Mouse (Mus musculus) CH12.LX (cell line): ENCODE results near the gene Hacd4. TPM values are rescaled to one million over a fixed set of nuclear protein-coding genes. Genes with fewer than 3 reads are reported as not detected.

ENCODE experiments used
- DNase-seq: peaks from one replicate; pipeline ENCODE4 v3.0.0-alpha.2; 2013; ENCODE audit errors: extremely low read depth
- H3K27ac ChIP-seq: 2 replicates; pipeline ENCODE4 v1.5.1; 2012; ENCODE audit warnings: low read depth, mild to moderate bottlenecking, control low read depth, moderate library complexity; ENCODE audit not compliant: insufficient read depth
- H3K27me3 ChIP-seq: replicated peaks from 2 replicates; pipeline ENCODE3; 2012; ENCODE audit warnings: inconsistent platforms
- H3K36me3 ChIP-seq, 2 experiments: replicated peaks in 1 of 2; 2 replicates each; pipeline versions ENCODE3 to v1.6.1; 2012; ENCODE audit warnings: inconsistent platforms in 1 of 2, low read length in 1 of 2, mild to moderate bottlenecking in 1 of 2, mixed read lengths in 1 of 2, moderate library complexity in 1 of 2; ENCODE audit not compliant: control insufficient read depth in 1 of 2, insufficient read depth in 1 of 2
- H3K4me1 ChIP-seq, 2 experiments: 2 replicates each; pipeline ENCODE4 v1.6.1; 2012; ENCODE audit warnings: inconsistent platforms in 1 of 2, moderate library complexity in 1 of 2; ENCODE audit not compliant: insufficient read depth in 2 of 2, control insufficient read depth in 1 of 2
- H3K4me2 ChIP-seq: 2 replicates; pipeline ENCODE4 v1.6.1; 2012; ENCODE audit warnings: low read depth, mild to moderate bottlenecking, control low read depth; ENCODE audit not compliant: poor library complexity, insufficient read depth, severe bottlenecking
- H3K4me3 ChIP-seq, 3 experiments: fragments of 150-350 bp in 1 of 3; sonication (generic) in 1 of 3; replicated peaks in 1 of 3; 2 replicates each; pipeline versions ENCODE3 to v1.5.1; 2011 to 2012; ENCODE audit warnings: low read depth in 2 of 3, low read length in 2 of 3, mild to moderate bottlenecking in 2 of 3, moderate library complexity in 2 of 3, control low read depth in 1 of 3, improper control_type of control experiment in 1 of 3, inconsistent platforms in 1 of 3, mixed read lengths in 1 of 3; ENCODE audit not compliant: poor library complexity in 1 of 3
- H3K79me2 ChIP-seq: replicated peaks from 2 replicates; pipeline ENCODE4 v1.6.1; 2012; ENCODE audit warnings: mild to moderate bottlenecking, moderate library complexity; ENCODE audit not compliant: control insufficient read depth, poor library complexity, insufficient read depth, severe bottlenecking; ENCODE audit errors: extremely low read depth
- H3K9ac ChIP-seq: 2 replicates; pipeline ENCODE4 v1.6.1; 2012; ENCODE audit warnings: low read depth, mild to moderate bottlenecking, control low read depth, moderate library complexity; ENCODE audit not compliant: insufficient read depth
- H3K9me3 ChIP-seq: replicated peaks from 2 replicates; pipeline ENCODE3; 2012; ENCODE audit warnings: low read length, inconsistent platforms, mixed read lengths
- BHLHE40 ChIP-seq: IDR thresholded peaks from 2 replicates; pipeline ENCODE4 v1.6.1; 2011; ENCODE audit warnings: mild to moderate bottlenecking, low read depth, low read length, improper control_type of control experiment
- CHD1 ChIP-seq: IDR thresholded peaks from 2 replicates; pipeline ENCODE4 v1.6.1; 2012; ENCODE audit warnings: low read depth, low read length, improper control_type of control experiment, inconsistent platforms
- CHD2 ChIP-seq: IDR thresholded peaks from 2 replicates; pipeline ENCODE4 v1.6.1; 2011; ENCODE audit warnings: low read length, improper control_type of control experiment
- CTCF ChIP-seq, 2 experiments: IDR thresholded peaks in 1 of 2; conservative IDR thresholded peaks in 1 of 2; 2 replicates each; pipeline ENCODE4 v1.5.1; 2011 to 2012; ENCODE audit warnings: low read depth in 2 of 2, low read length in 2 of 2, improper control_type of control experiment in 1 of 2, inconsistent platforms in 1 of 2, mild to moderate bottlenecking in 1 of 2, moderate library complexity in 1 of 2
- EP300 ChIP-seq: IDR thresholded peaks from 2 replicates; pipeline ENCODE4 v1.6.1; 2011; ENCODE audit warnings: low read length, improper control_type of control experiment
- ETS1 ChIP-seq: conservative IDR thresholded peaks from 2 replicates; pipeline ENCODE4 v1.6.1; 2012; ENCODE audit warnings: low read depth, mild to moderate bottlenecking, inconsistent platforms, low read length, improper control_type of control experiment, moderate library complexity
- JUN ChIP-seq: IDR thresholded peaks from 2 replicates; pipeline ENCODE4 v1.6.1; 2011; ENCODE audit warnings: low read depth, mild to moderate bottlenecking, low read length, improper control_type of control experiment, moderate library complexity; ENCODE audit not compliant: insufficient read depth
- JUND ChIP-seq: conservative IDR thresholded peaks from 2 replicates; pipeline ENCODE4 v1.6.1; 2011; ENCODE audit warnings: low read depth, low read length, improper control_type of control experiment
- KAT2A ChIP-seq: IDR thresholded peaks from 2 replicates; pipeline ENCODE4 v1.6.1; 2012; ENCODE audit warnings: low read length, improper control_type of control experiment, inconsistent platforms; ENCODE audit not compliant: insufficient replicate concordance
- MAFK ChIP-seq: IDR thresholded peaks from 2 replicates; pipeline ENCODE4 v1.6.1; 2011; ENCODE audit warnings: low read length, improper control_type of control experiment; ENCODE audit not compliant: insufficient replicate concordance
- MAX ChIP-seq: IDR thresholded peaks from 2 replicates; pipeline ENCODE4 v1.6.1; 2011; ENCODE audit warnings: low read length, improper control_type of control experiment
- MAZ ChIP-seq: IDR thresholded peaks from 2 replicates; pipeline ENCODE4 v1.6.1; 2012; ENCODE audit warnings: low read depth, mild to moderate bottlenecking, inconsistent platforms, low read length, improper control_type of control experiment, moderate library complexity
- MEF2A ChIP-seq: IDR thresholded peaks from 2 replicates; pipeline ENCODE4 v1.6.1; 2014; ENCODE audit warnings: low read depth, mild to moderate bottlenecking, inconsistent platforms, low read length, improper control_type of control experiment, borderline replicate concordance
- MYC ChIP-seq: IDR thresholded peaks from 2 replicates; pipeline ENCODE4 v1.6.1; 2011; ENCODE audit warnings: low read depth, mild to moderate bottlenecking, improper control_type of control experiment, low read length
- PAX5 ChIP-seq: IDR thresholded peaks from 2 replicates; pipeline ENCODE4 v1.6.1; 2012; ENCODE audit warnings: low read length, inconsistent platforms, mixed read lengths
- RAD21 ChIP-seq: IDR thresholded peaks from 2 replicates; pipeline ENCODE4 v1.6.1; 2011; ENCODE audit warnings: low read depth, mild to moderate bottlenecking, low read length, improper control_type of control experiment, moderate library complexity
- SMC3 ChIP-seq: IDR thresholded peaks from 2 replicates; pipeline ENCODE4 v1.6.1; 2011; ENCODE audit warnings: low read depth, low read length, improper control_type of control experiment
- TCF12 ChIP-seq: IDR thresholded peaks from 2 replicates; pipeline ENCODE4 v1.6.1; 2014; ENCODE audit warnings: low read depth, mild to moderate bottlenecking, inconsistent platforms, low read length, improper control_type of control experiment
- UBTF ChIP-seq: IDR thresholded peaks from 2 replicates; pipeline ENCODE4 v1.6.1; 2012; ENCODE audit warnings: low read depth, mild to moderate bottlenecking, inconsistent platforms, low read length, improper control_type of control experiment, moderate library complexity
- ZC3H11A ChIP-seq: IDR thresholded peaks from 2 replicates; pipeline ENCODE4 v1.6.1; 2012; ENCODE audit warnings: low read depth, mild to moderate bottlenecking, inconsistent platforms, low read length, improper control_type of control experiment
- ZNF384 ChIP-seq: IDR thresholded peaks from 2 replicates; pipeline ENCODE4 v1.6.1; 2012; ENCODE audit warnings: low read depth, low read length, improper control_type of control experiment, inconsistent platforms
- dilution Hi-C: fragments of 300-500 bp; cut with MboI; formaldehyde crosslinking; loops from 2 replicates; pipeline ENCODE4 v1.14.3; 2020; ENCODE audit warnings: low sequenced_read_pairs; ENCODE audit not compliant: extremely low pct_unique_long_range_greater_than_20kb, extremely low pct_ligation_motif_present
- in situ Hi-C: fragments of 300-500 bp; cut with MboI; formaldehyde crosslinking; loops from 3 replicates; pipeline ENCODE4 v1.14.3; 2019; ENCODE audit warnings: low sequenced_read_pairs, low pct_ligation_motif_present, low pct_unique_long_range_greater_than_20kb, mixed read lengths
- polyA plus RNA-seq: library from polyadenylated mRNA; unstranded; fragments of >175 nt; gene quantifications from 2 replicates; pipeline ENCODE4 v1.2.1, GENCODE M21; 2012; ENCODE audit warnings: low read depth; ENCODE audit not compliant: insufficient read length
- total RNA-seq, 2 experiments: library from RNA; depleted of rRNA; stranded (reverse); fragments of 300-350 nt in 1 of 2; fragments of >200 nt in 1 of 2; gene quantifications; 2 replicates each; pipeline ENCODE4 v1.2.3; 2012 to 2014

Hacd4 gene
- total and polyA plus RNA-seq, 3 experiments = 0.17 TPM; not detected in 2

- Histone ChIP-seq H3K9me3 (no peaks in the 10 kb centered on the region), H3K36me3 (no peaks in the 10 kb centered on the region), H3K79me2 (no peaks in the 10 kb centered on the region), H3K4me3 (no peak overlapping the region), H3K27ac (no peak overlapping the region), H3K27me3 (no peaks in the 10 kb centered on the region), H3K9ac (no peak overlapping the region), H3K4me1 (peaks cover 0 to 10% of the 10 kb centered on the region in 2 experiments; a peak in 2 of 4 replicates), H3K4me2 (no peak overlapping the region)
- in situ Hi-C loops (no loop called here), dilution Hi-C loops (no loop called here)
- TF ChIP-seq ZC3H11A (no peak), CHD1 (no peak), RAD21 (no peak), BHLHE40 (no peak), MAZ (no peak), MAX (no peak), UBTF (no peak), TCF12 (no peak), CHD2 (no peak)
- no peak for DNase-seq
Measured at GRCm38 (mm10) chr4:88478809-88479186, 40.1 kb upstream of the Hacd4 start.

GRCm38 (mm10) chr4:88478177-88478808 is 39.6 kb upstream of the Hacd4 start:
- TF ChIP-seq JUN (no peak), KAT2A (no peak), TCF12 (no peak), ZNF384 (no peak), MEF2A (no peak), ETS1 (no peak), SMC3 (no peak), JUND (no peak), RAD21 (no peak), CTCF (conservative IDR thresholded peaks at IDR 0.05 in 1 of 2, IDR thresholded peaks at IDR 0.05 in 1 of 2; ENCODE audit: low read depth in 2 of 2, low read length in 2 of 2) (no peak), PAX5 (no peak), MAZ (no peak), MYC (no peak), MAFK (no peak), EP300 (no peak)
- H3K79me2 ChIP-seq = no peaks in the 10 kb centered on the region
- no peak overlapping the region for H3K4me2 ChIP-seq
- H3K4me3 ChIP-seq = no peak overlapping the region
- in situ Hi-C loops = no loop called here
- no peak for DNase-seq
- no peaks in the 10 kb centered on the region for H3K36me3 ChIP-seq
- no peak overlapping the region for H3K9ac ChIP-seq
- no peak overlapping the region for H3K27ac ChIP-seq
- peaks cover 0 to 10% of the 10 kb centered on the region in 2 experiments; a peak in 2 of 4 replicates for H3K4me1 ChIP-seq
- H3K27me3 ChIP-seq = no peaks in the 10 kb centered on the region
- no peaks in the 10 kb centered on the region for H3K9me3 ChIP-seq
- dilution Hi-C loops = no loop called here
